ENCODE assay signal across 11 mouse cellular contexts in genomic region chr9:34871316-34871966, GRCm38 (mm10).
DNase-seq lines count a peak whose midpoint lies in the region; ATAC-seq lines count a peak whose summit lies in the region.
"Had no signal": no experiment of that assay in that cellular context is flagged by ENCODE, and none has a peak within 500 bp of the region (broad histone marks: within the 10 kb centered on the region; RNA-seq: fewer than 3 reads in every experiment).

No protein-coding gene starts in this region.

- no peaks in the 10 kb centered on the region for H3K9me3 ChIP-seq in forebrain, embryonic 15.5 days
- H3K9me3 ChIP-seq in midbrain, embryonic 10.5 days (replicated peaks), result no peaks in the 10 kb centered on the region
- H3K9me3 ChIP-seq in neural tube, embryonic 15.5 days (replicated peaks), result no peaks in the 10 kb centered on the region
- H3K9me3 ChIP-seq: limb, embryonic 12.5 days had no signal

- no peak overlapping the region for H3K27ac ChIP-seq in forebrain, embryonic 15.5 days (replicated peaks)
- peak overlapping the region; percentile 82 for H3K27ac ChIP-seq in midbrain, embryonic 10.5 days (replicated peaks)
- H3K27ac ChIP-seq in neural tube, embryonic 15.5 days (replicated peaks), result no peak overlapping the region
- H3K27ac ChIP-seq: limb, embryonic 12.5 days had no signal

- intact Hi-C loops in left cerebral cortex, postnatal 4 days (cut with DNase I), result no loop called here

- H3K9ac ChIP-seq in forebrain, embryonic 15.5 days (replicated peaks), result no peak overlapping the region
- no peak overlapping the region for H3K9ac ChIP-seq in neural tube, embryonic 15.5 days (replicated peaks)
- H3K9ac ChIP-seq: limb, embryonic 12.5 days had no signal

- H3K4me3 ChIP-seq in forebrain, embryonic 15.5 days, result no peak overlapping the region
- peak overlapping the region; percentile 20; the same call in 1 of the 2 replicates for H3K4me3 ChIP-seq in midbrain, embryonic 10.5 days
- no peak overlapping the region for H3K4me3 ChIP-seq in neural tube, embryonic 15.5 days (replicated peaks)
- H3K4me3 ChIP-seq: limb, embryonic 12.5 days had no signal

- H3K4me1 ChIP-seq in forebrain, embryonic 15.5 days, result peaks cover 24% of the 10 kb centered on the region
- peaks cover 47% of the 10 kb centered on the region for H3K4me1 ChIP-seq in midbrain, embryonic 10.5 days
- peaks cover 29% of the 10 kb centered on the region for H3K4me1 ChIP-seq in neural tube, embryonic 15.5 days
- H3K4me1 ChIP-seq: limb, embryonic 12.5 days had no signal

- no peaks in the 10 kb centered on the region; the same call in 1 of the 2 replicates for H3K27me3 ChIP-seq in forebrain, embryonic 15.5 days
- peaks cover 70% of the 10 kb centered on the region for H3K27me3 ChIP-seq in midbrain, embryonic 10.5 days (ENCODE audit: low read depth, poor library complexity, severe bottlenecking)
- no peaks in the 10 kb centered on the region for H3K27me3 ChIP-seq in neural tube, embryonic 15.5 days (replicated peaks)

- H3K4me2 ChIP-seq in forebrain, embryonic 15.5 days (replicated peaks), result no peak overlapping the region
- no peak overlapping the region for H3K4me2 ChIP-seq in neural tube, embryonic 15.5 days
- H3K4me2 ChIP-seq: limb, embryonic 12.5 days had no signal

- WGBS in forebrain, embryonic 15.5 days, result 16% methylated on average over 15 of the region's 15 CpGs
- WGBS in midbrain, embryonic 10.5 days, result 29% methylated on average over 15 of the region's 15 CpGs
- 17% methylated on average over 15 of the region's 15 CpGs for WGBS in neural tube, embryonic 15.5 days

- H3K36me3 ChIP-seq in forebrain, embryonic 15.5 days, result no peaks in the 10 kb centered on the region
- no peaks in the 10 kb centered on the region for H3K36me3 ChIP-seq in midbrain, embryonic 10.5 days
- H3K36me3 ChIP-seq in neural tube, embryonic 15.5 days, result no peaks in the 10 kb centered on the region
- H3K36me3 ChIP-seq: limb, embryonic 12.5 days had no signal

- ATAC-seq in forebrain, embryonic 15.5 days (replicated peaks), result peak; percentile 39
- peak; percentile 32; the same call in 1 of the 2 replicates for ATAC-seq in neural tube, embryonic 15.5 days (ENCODE audit: low FRiP score)

- DNase-seq in embryo, embryonic 11 days, result peak; percentile 54
- DNase-seq in midbrain, embryonic 10.5 days (ENCODE audit: low spot score), result peak; percentile 63
- no peak for DNase-seq in left cerebral cortex, adult 9 months (ENCODE audit: low spot score in 2 of 2)
- DNase-seq in thymus, adult 18-20 months, result no peak
- no peak for DNase-seq in adrenal gland, adult 8-10 months
- no peak for DNase-seq in left cerebral cortex, postnatal 4 days
- DNase-seq: heart, postnatal 4 days; lung, adult 18-20 months had no signal

Comparison
In these comparisons a context has a peak if more than half of its experiments do, and no peak if none do; other contexts are left out.
1. DNase-seq: peak in embryo, embryonic 11 days (single experiment) and midbrain, embryonic 10.5 days (single experiment); none in left cerebral cortex, adult 9 months (0 of 2), thymus, adult 18-20 months (0 of 2), adrenal gland, adult 8-10 months (single experiment) and left cerebral cortex, postnatal 4 days (single experiment).